Comparison of ENCODE assay signal across 18 mouse cellular contexts in genomic region chr14:48909420-48909819, GRCm38 (mm10).
DNase-seq lines count a peak whose midpoint lies in the region; ATAC-seq lines count a peak whose summit lies in the region.
"Had no signal": no experiment of that assay in that cellular context is flagged by ENCODE, and none has a peak within 500 bp of the region (broad histone marks: within the 10 kb centered on the region; RNA-seq: fewer than 3 reads in every experiment).

No protein-coding gene starts in this region.

- H3K9ac ChIP-seq in kidney, embryonic 16.5 days (replicated peaks; ENCODE audit: low read length) = no peak overlapping the region
- H3K9ac ChIP-seq: heart, embryonic 12.5 days; liver, embryonic 14.5 days had no signal

- no peaks in the 10 kb centered on the region for H3K36me3 ChIP-seq in kidney, embryonic 16.5 days (ENCODE audit: insufficient read depth, low read length)
- H3K36me3 ChIP-seq: heart, embryonic 12.5 days had no signal

- H3K4me3 ChIP-seq in kidney, embryonic 16.5 days (ENCODE audit: low read length) = no peak overlapping the region
- H3K4me3 ChIP-seq: heart, embryonic 12.5 days; myocyte had no signal

- H3K9me3 ChIP-seq in kidney, embryonic 16.5 days (ENCODE audit: low read length) = no peaks in the 10 kb centered on the region
- H3K9me3 ChIP-seq: heart, embryonic 12.5 days had no signal

- ATAC-seq in kidney, embryonic 16.5 days (ENCODE audit: low FRiP score, low TSS enrichment) = no peak
- ATAC-seq: CD4-positive, CD25-positive, alpha-beta regulatory T cell, adult 4 months; forebrain, embryonic 16.5 days had no signal

- no peaks in the 10 kb centered on the region for H3K4me1 ChIP-seq in kidney, embryonic 16.5 days (ENCODE audit: insufficient read depth, low read length)
- H3K4me1 ChIP-seq: heart, embryonic 12.5 days had no signal

- 58% methylated on average over 13 of the region's 13 CpGs for WGBS in kidney, embryonic 16.5 days

- H3K27ac ChIP-seq in kidney, embryonic 16.5 days (ENCODE audit: low read length) = no peak overlapping the region
- H3K27ac ChIP-seq: kidney, postnatal 0 days; liver, embryonic 14.5 days had no signal

- H3K4me2 ChIP-seq in kidney, embryonic 16.5 days (replicated peaks; ENCODE audit: low read depth, low read length) = no peak overlapping the region
- H3K4me2 ChIP-seq: heart, embryonic 12.5 days had no signal

- peak; percentile 57 for DNase-seq in kidney, adult 11 months
- DNase-seq in cerebellum, adult 11-12 months = peak; percentile 83
- peak; percentile 84 for DNase-seq in cerebellum, adult 9-11 months
- peak; percentile 34 for DNase-seq in kidney, postnatal 14 days
- no peak for DNase-seq in adrenal gland, adult 2 months
- no peak for DNase-seq in gastrocnemius, adult 18-20 months (ENCODE audit: low spot score)
- DNase-seq: adrenal gland, postnatal 36 days; gastrocnemius, postnatal 25 days; heart, postnatal 36 days; lung, postnatal 10 days; retina, postnatal 1 day had no signal

- H3K27me3 ChIP-seq in kidney, embryonic 16.5 days (ENCODE audit: insufficient read depth, low read length) = no peaks in the 10 kb centered on the region
- H3K27me3 ChIP-seq: heart, embryonic 12.5 days had no signal

Comparison
In these comparisons a context has a peak if more than half of its experiments do, and no peak if none do; other contexts are left out.
1. DNase-seq: peak in kidney, adult 11 months (single experiment), cerebellum, adult 11-12 months (single experiment), cerebellum, adult 9-11 months (single experiment) and kidney, postnatal 14 days (single experiment); none in adrenal gland, adult 2 months (single experiment) and gastrocnemius, adult 18-20 months (single experiment).